Mouse (Mus musculus) testis, adult 2 months (tissue): ENCODE measurements around the gene Zfp697. TPM values are rescaled to one million over a fixed set of nuclear protein-coding genes. Genes with fewer than 3 reads are reported as not detected.
"Not testable (repeated sequence)": the region's sequence is repeated elsewhere in the genome, so short reads cannot be mapped to it uniquely, and the experiment has no call there.

Experiments
- H3K27ac ChIP-seq: fragments of 200-500 bp; 2 replicates; pipeline ENCODE4 v1.5.1; 2012; ENCODE audit warnings: low read depth, low read length; ENCODE audit not compliant: control insufficient read depth, insufficient read depth
- H3K27me3 ChIP-seq: fragments of 200-500 bp; 2 replicates; pipeline ENCODE4 v1.6.1; 2012; ENCODE audit warnings: mild to moderate bottlenecking, low read length, moderate library complexity; ENCODE audit not compliant: control insufficient read depth, insufficient read depth
- H3K36me3 ChIP-seq: fragments of 200-500 bp; 2 replicates; pipeline ENCODE4 v1.6.1; 2012; ENCODE audit warnings: mild to moderate bottlenecking, low read length; ENCODE audit not compliant: control insufficient read depth, insufficient read depth
- H3K4me1 ChIP-seq: fragments of 200-500 bp; 2 replicates; pipeline ENCODE4 v1.6.1; 2012; ENCODE audit warnings: low read length; ENCODE audit not compliant: control insufficient read depth, insufficient read depth
- H3K4me3 ChIP-seq: fragments of 200-500 bp; 2 replicates; pipeline ENCODE4 v1.5.1; 2012; ENCODE audit warnings: low read depth, mild to moderate bottlenecking, low read length, moderate library complexity, mixed read lengths; ENCODE audit not compliant: control insufficient read depth
- CTCF ChIP-seq: fragments of 200-500 bp; IDR thresholded peaks from 2 replicates; pipeline ENCODE4 v1.5.1; 2012; ENCODE audit warnings: low read depth, mild to moderate bottlenecking, inconsistent platforms, low read length, moderate library complexity; ENCODE audit not compliant: control insufficient read depth, insufficient read depth, insufficient replicate concordance
- POLR2A ChIP-seq: fragments of 200-500 bp; IDR thresholded peaks from 2 replicates; pipeline ENCODE4 v1.6.1; 2012; ENCODE audit warnings: low read depth, mild to moderate bottlenecking, inconsistent platforms, low read length, moderate library complexity; ENCODE audit not compliant: control insufficient read depth
- polyA plus RNA-seq: library from polyadenylated mRNA; depleted of rRNA; stranded (reverse); fragments of >200 nt; gene quantifications from 2 replicates; pipeline ENCODE4 v1.2.3, GENCODE M21; 2012; rRNA removed

Zfp697 gene
- polyA plus RNA-seq, 1 experiment = 1.1 TPM

GRCm38 (mm10) chr3:98734340-98734739 lies 352.1 kb downstream of the Zfp697 start:
- H3K27ac ChIP-seq = no peak overlapping the region
- TF ChIP-seq POLR2A = no peak
- no peak for TF ChIP-seq CTCF
- H3K4me1 ChIP-seq = no peaks in the 10 kb centered on the region
- no peaks in the 10 kb centered on the region for H3K36me3 ChIP-seq
- no peak overlapping the region for H3K4me3 ChIP-seq
- no peaks in the 10 kb centered on the region for H3K27me3 ChIP-seq

- H3K27ac ChIP-seq, H3K4me3 ChIP-seq, H3K4me1 ChIP-seq, H3K27me3 ChIP-seq, H3K36me3 ChIP-seq: not testable (repeated sequence)
Observed at GRCm38 (mm10) chr3:98741043-98741442, 358.8 kb downstream of the Zfp697 start.

GRCm38 (mm10) chr3:98752171-98752570 lies 369.9 kb downstream of the Zfp697 start:
- H3K27me3 ChIP-seq = no peaks in the 10 kb centered on the region
- TF ChIP-seq POLR2A (no peak), CTCF (no peak)
- H3K4me3 ChIP-seq = no peak overlapping the region
- no peak overlapping the region for H3K27ac ChIP-seq
- no peaks in the 10 kb centered on the region for H3K4me1 ChIP-seq
- no peaks in the 10 kb centered on the region for H3K36me3 ChIP-seq

GRCm38 (mm10) chr3:98756836-98757235 lies 374.6 kb downstream of the Zfp697 start:
- TF ChIP-seq CTCF (no peak), POLR2A (no peak)
- Histone ChIP-seq H3K36me3 (no peaks in the 10 kb centered on the region), H3K4me1 (no peaks in the 10 kb centered on the region), H3K27me3 (no peaks in the 10 kb centered on the region), H3K27ac (no peak overlapping the region), H3K4me3 (no peak overlapping the region)

GRCm38 (mm10) chr3:98764155-98764554 lies 381.9 kb downstream of the Zfp697 start:
- no peak overlapping the region for H3K4me3 ChIP-seq
- no peaks in the 10 kb centered on the region for H3K36me3 ChIP-seq
- no peak overlapping the region for H3K27ac ChIP-seq
- no peak for TF ChIP-seq CTCF
- no peak for TF ChIP-seq POLR2A
- no peaks in the 10 kb centered on the region for H3K27me3 ChIP-seq
- H3K4me1 ChIP-seq = no peaks in the 10 kb centered on the region

- no peak overlapping the region for H3K4me3 ChIP-seq
- H3K36me3 ChIP-seq = no peaks in the 10 kb centered on the region
- H3K27me3 ChIP-seq = no peaks in the 10 kb centered on the region
- no peak overlapping the region for H3K27ac ChIP-seq
- H3K4me1 ChIP-seq = no peaks in the 10 kb centered on the region
- TF ChIP-seq POLR2A (no peak), CTCF (no peak)
Observed at GRCm38 (mm10) chr3:98780921-98781320, 398.7 kb downstream of the Zfp697 start.

- Histone ChIP-seq H3K27ac (no peak overlapping the region), H3K4me3 (no peak overlapping the region), H3K36me3 (no peaks in the 10 kb centered on the region), H3K27me3 (no peaks in the 10 kb centered on the region), H3K4me1 (no peaks in the 10 kb centered on the region)
- TF ChIP-seq POLR2A = no peak
- TF ChIP-seq CTCF = no peak
Observed at GRCm38 (mm10) chr3:98782181-98782868, 400.1 kb downstream of the Zfp697 start.

GRCm38 (mm10) chr3:98786551-98786950 lies 404.3 kb downstream of the Zfp697 start:
- no peaks in the 10 kb centered on the region for H3K36me3 ChIP-seq
- TF ChIP-seq CTCF (no peak), POLR2A (no peak)
- H3K27ac ChIP-seq = no peak overlapping the region
- H3K27me3 ChIP-seq = no peaks in the 10 kb centered on the region
- no peak overlapping the region for H3K4me3 ChIP-seq
- H3K4me1 ChIP-seq = no peaks in the 10 kb centered on the region

Other genes starting within 250 kb of the Zfp697 start
- gene Adam30, start 221.8 kb upstream of the Zfp697 start, polyA plus RNA-seq = 30.2 and 45.1 TPM in 2 replicates
- 0.37 and 0.43 TPM in 2 replicates for gene Reg4, start 160.3 kb upstream of the Zfp697 start, polyA plus RNA-seq
- gene Hmgcs2, start 102.0 kb upstream of the Zfp697 start, polyA plus RNA-seq = 42.8 and 59.5 TPM in 2 replicates
- 18.1 and 18.2 TPM in 2 replicates for gene Phgdh, start 42.5 kb upstream of the Zfp697 start, polyA plus RNA-seq
- 0.59 and 0.63 TPM in 2 replicates for gene Gm4450, start 74.7 kb downstream of the Zfp697 start, polyA plus RNA-seq
- gene Hsd3b4, start 128.1 kb downstream of the Zfp697 start, polyA plus RNA-seq = 0.51 and 0.52 TPM in 2 replicates
- gene Gm10681, start 206.3 kb downstream of the Zfp697 start, polyA plus RNA-seq = 0.51 and 0.52 TPM in 2 replicates
- not detected in 2 replicates for gene Hsd3b5, start 247.8 kb downstream of the Zfp697 start, polyA plus RNA-seq